Mouse (Mus musculus) forebrain, embryonic 12.5 days (tissue): ENCODE data around the gene Gm6592. TPM values are rescaled to one million over a fixed set of nuclear protein-coding genes. Genes with fewer than 3 reads are reported as not detected.
"Not testable (repeated sequence)": the region's sequence is repeated elsewhere in the genome, so short reads cannot be mapped to it uniquely, and the experiment has no call there.

Source experiments
- ATAC-seq: fragments of 200-750 bp; cut with Nextera tagmentation; 2 replicates; pipeline ENCODE4 v1.8.0; 2017; ENCODE audit warnings: moderate TSS enrichment; ENCODE audit not compliant: low FRiP score
- H3K27ac ChIP-seq: fragments of 300-500 bp; sonication (generic); 2 replicates; pipeline ENCODE4 v1.5.1; 2016; ENCODE audit warnings: mild to moderate bottlenecking
- H3K27me3 ChIP-seq: fragments of 300-500 bp; sonication (generic); 2 replicates; pipeline ENCODE4 v1.6.1; 2016; ENCODE audit warnings: mild to moderate bottlenecking
- H3K36me3 ChIP-seq: fragments of 300-500 bp; sonication (generic); replicated peaks from 2 replicates; pipeline ENCODE4 v1.6.1; 2016; ENCODE audit warnings: mild to moderate bottlenecking
- H3K4me1 ChIP-seq: fragments of 300-500 bp; sonication (generic); 2 replicates; pipeline ENCODE4 v1.6.1; 2016
- H3K4me2 ChIP-seq: fragments of 300-500 bp; sonication (generic); 2 replicates; pipeline ENCODE4 v1.6.1; 2016; ENCODE audit warnings: mild to moderate bottlenecking, moderate library complexity
- H3K4me3 ChIP-seq: fragments of 300-500 bp; sonication (generic); replicated peaks from 2 replicates; pipeline ENCODE4 v1.5.1; 2016; ENCODE audit warnings: mild to moderate bottlenecking
- H3K9ac ChIP-seq: fragments of 300-500 bp; sonication (generic); 2 replicates; pipeline ENCODE4 v1.6.1; 2016; ENCODE audit warnings: mild to moderate bottlenecking
- H3K9me3 ChIP-seq: fragments of 300-500 bp; sonication (generic); 2 replicates; pipeline ENCODE4 v1.6.1; 2016
- WGBS: fragments of 180-500 bp; shearing (Covaris S2); methylation state at CpG from one replicate; pipeline ENCODE4 v1.1.7; 2016; 5-methylcytosine and 5-hydroxymethylcytosine counted together
- polyA plus RNA-seq: library from polyadenylated mRNA; unstranded; fragments of >200 nt; fragmentation: Nextera tagmentation; extraction: Ambion mirVana; gene quantifications from 2 replicates; pipeline ENCODE4 v1.2.1, GENCODE M21; 2016

Gm6592 gene
- polyA plus RNA-seq = not detected in 2 replicates

DNA sequence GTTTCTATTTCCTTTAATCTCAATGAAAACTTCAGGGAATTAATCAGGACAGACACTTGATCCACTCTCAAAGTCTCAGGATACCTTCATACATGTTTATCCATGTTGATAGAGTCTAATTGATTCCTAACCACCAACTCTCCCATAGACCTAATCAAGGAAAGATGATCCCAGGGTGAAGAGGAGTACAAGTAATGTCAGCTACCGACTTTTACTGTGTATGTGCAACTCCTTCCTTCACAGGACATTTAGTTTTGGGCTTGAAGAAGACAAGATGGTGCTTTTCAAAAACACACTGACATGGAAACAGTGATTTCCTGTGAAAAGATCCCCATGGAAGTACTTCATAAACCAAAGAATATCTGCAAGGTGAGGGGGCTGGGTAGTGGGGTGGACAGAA lies at the start of gene Gm6592:
TSS of gene Gm6592 (plus strand) at position 301 of the 400 bp plus-strand sequence.
- WGBS = 64% methylated on average over 1 of the region's 1 CpGs
- Histone ChIP-seq H3K4me3 (no peak within 1 kb of the TSS), H3K4me2 (no peak within 1 kb of the TSS), H3K9ac (no peak within 1 kb of the TSS), H3K9me3 (no peaks in the 10 kb centered on the region), H3K4me1 (no peaks in the 10 kb centered on the region), H3K36me3 (no peaks in the 10 kb centered on the region), H3K27me3 (no peaks in the 10 kb centered on the region), H3K27ac (no peak within 1 kb of the TSS)
- ATAC-seq = no peak

DNA sequence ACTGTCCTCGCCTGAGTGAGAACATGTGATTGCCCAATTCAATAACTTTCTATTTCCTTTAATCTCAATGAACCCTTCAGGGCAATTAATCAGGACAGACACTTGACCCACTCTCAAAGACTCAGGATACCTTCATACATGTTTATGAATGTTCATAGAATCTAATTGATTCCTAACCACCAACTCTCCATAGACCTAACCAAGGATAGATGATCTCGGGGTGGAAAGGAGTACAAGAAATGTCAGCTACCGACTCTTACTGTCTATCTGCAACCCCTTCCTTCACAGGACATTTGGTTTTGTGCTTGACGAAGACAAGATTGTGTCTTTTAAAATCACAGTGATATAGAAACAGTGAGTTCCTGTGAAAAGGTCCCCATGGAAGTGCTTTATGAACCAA lies 40.4 kb upstream of the Gm6592 start, which contains the start of gene Ssxb5:
TSS of gene Ssxb5 (plus strand) at position 301 of the 400 bp plus-strand sequence.
- not testable (repeated sequence) for H3K9me3 ChIP-seq, H3K27me3 ChIP-seq, H3K27ac ChIP-seq, H3K4me3 ChIP-seq, H3K36me3 ChIP-seq, ATAC-seq, H3K4me2 ChIP-seq, H3K9ac ChIP-seq, H3K4me1 ChIP-seq
- WGBS = 79% methylated on average over 4 of the region's 4 CpGs

DNA sequence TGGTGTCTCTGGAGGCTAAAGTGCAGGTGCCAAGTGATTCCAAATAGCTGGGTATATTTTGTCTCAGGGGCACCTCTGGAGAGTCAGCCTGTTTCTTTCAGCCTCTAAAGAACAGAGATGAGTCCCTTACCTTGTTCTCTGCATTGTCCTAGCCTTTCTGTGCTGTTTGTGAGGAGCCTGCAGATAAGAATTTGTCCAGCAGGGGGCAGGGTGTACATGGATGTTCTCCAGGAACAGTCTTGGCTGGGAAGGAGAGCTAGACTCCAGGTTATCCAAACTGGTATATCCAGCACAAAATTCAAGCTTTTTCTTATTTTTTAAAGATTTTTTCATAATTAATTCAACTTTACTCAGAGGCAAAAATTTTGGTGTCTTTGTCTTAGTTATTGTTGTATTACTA lies 11.8 kb upstream of the Gm6592 start:
- no peak overlapping the region for H3K4me3 ChIP-seq
- no peaks in the 10 kb centered on the region for H3K36me3 ChIP-seq
- no peak overlapping the region for H3K4me2 ChIP-seq
- H3K9me3 ChIP-seq = no peaks in the 10 kb centered on the region
- ATAC-seq = no peak
- no peaks in the 10 kb centered on the region for H3K4me1 ChIP-seq
- H3K9ac ChIP-seq = no peak overlapping the region
- no peaks in the 10 kb centered on the region for H3K27me3 ChIP-seq
- no peak overlapping the region for H3K27ac ChIP-seq

DNA sequence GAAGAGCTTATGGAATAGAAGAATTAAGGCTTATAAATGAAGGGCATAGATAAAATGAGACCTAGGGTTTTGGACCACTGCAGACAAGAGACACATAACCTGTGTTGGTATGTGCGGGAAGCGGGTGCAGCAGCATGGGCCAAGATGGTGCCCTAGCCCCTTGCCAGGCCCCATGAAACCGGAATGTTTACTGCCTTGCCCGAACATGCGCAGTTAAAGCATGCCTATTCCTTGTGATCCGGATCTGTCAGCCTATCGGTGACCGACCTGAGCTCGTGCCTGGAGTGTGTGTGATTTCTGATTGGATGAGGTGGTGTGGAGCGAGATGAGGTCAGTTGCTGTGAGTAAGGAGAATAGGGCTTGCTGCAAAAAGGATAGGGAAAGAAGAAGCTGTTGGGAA lies 8.7 kb downstream of the Gm6592 start:
- H3K27me3 ChIP-seq = no peaks in the 10 kb centered on the region
- 94% methylated on average over 10 of the region's 10 CpGs for WGBS
- H3K27ac ChIP-seq = no peak overlapping the region

GRCm38 (mm10) chrX:8864331-8864730 lies 20.5 kb downstream of the Gm6592 start:
- H3K9ac ChIP-seq, H3K36me3 ChIP-seq, H3K4me2 ChIP-seq, H3K27me3 ChIP-seq, H3K4me3 ChIP-seq, H3K4me1 ChIP-seq, H3K27ac ChIP-seq, H3K9me3 ChIP-seq: not testable (repeated sequence)
- WGBS = 8% methylated on average over 3 of the region's 3 CpGs
- peak; percentile 74 for ATAC-seq

More for the DNA sequence above, 8.7 kb downstream of the Gm6592 start:
- ATAC-seq = no peak
- no peak overlapping the region for H3K4me3 ChIP-seq
- no peaks in the 10 kb centered on the region for H3K9me3 ChIP-seq
- H3K9ac ChIP-seq = no peak overlapping the region
- no peaks in the 10 kb centered on the region for H3K36me3 ChIP-seq
- H3K4me1 ChIP-seq = no peaks in the 10 kb centered on the region
- no peak overlapping the region for H3K4me2 ChIP-seq

DNA sequence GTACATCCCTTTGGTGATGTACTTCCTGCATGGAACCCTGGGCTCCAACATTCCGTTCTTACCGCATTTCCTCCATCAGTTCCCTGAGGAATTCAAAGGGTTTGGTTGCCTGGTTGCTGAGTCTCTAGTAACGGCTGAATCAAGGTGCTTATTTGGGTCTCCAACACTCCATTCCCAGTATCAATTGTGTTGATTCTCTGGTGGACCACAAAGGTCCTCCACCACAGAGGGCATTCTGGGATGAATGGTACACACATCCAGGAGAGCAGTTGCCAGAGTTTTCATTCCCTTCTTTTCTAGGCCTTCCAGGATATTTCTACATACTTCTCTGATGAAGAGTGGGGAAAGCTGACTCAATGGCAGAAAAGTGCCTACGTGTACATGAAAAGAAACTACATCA lies 30.2 kb downstream of the Gm6592 start, which contains the start of gene Gm5751:
TSS of gene Gm5751 (plus strand) at position 301 of the 400 bp plus-strand sequence.
- not testable (repeated sequence) for H3K4me2 ChIP-seq, H3K27me3 ChIP-seq, H3K4me3 ChIP-seq, H3K36me3 ChIP-seq, H3K4me1 ChIP-seq, ATAC-seq, H3K9me3 ChIP-seq, H3K27ac ChIP-seq, H3K9ac ChIP-seq
- WGBS = 100% methylated on average over 3 of the region's 4 CpGs

DNA sequence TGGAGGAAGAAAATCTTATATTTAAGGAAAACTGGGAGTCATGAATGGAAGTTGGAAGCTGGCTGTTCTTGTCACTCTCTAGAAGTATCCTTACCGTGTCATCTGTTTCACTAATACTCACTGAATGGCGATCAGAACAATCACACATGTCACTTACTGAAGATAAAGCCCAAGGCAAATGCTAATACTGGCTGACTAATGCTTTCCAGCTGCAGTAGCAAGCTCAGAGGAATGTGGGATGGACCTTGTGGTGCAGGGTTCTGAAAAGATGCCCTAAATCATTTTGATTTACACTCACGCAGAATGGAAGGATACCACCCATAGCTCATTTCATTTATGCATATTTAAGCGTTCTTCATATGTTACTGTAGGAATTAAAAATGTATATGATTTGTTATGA lies 40.5 kb downstream of the Gm6592 start:
- no peak overlapping the region for H3K4me2 ChIP-seq
- H3K9me3 ChIP-seq = no peaks in the 10 kb centered on the region
- no peaks in the 10 kb centered on the region for H3K4me1 ChIP-seq
- no peaks in the 10 kb centered on the region for H3K27me3 ChIP-seq
- no peaks in the 10 kb centered on the region for H3K36me3 ChIP-seq
- WGBS = 78% methylated on average over 4 of the region's 4 CpGs
- no peak for ATAC-seq
- no peak overlapping the region for H3K9ac ChIP-seq
- H3K4me3 ChIP-seq = no peak overlapping the region
- no peak overlapping the region for H3K27ac ChIP-seq

DNA sequence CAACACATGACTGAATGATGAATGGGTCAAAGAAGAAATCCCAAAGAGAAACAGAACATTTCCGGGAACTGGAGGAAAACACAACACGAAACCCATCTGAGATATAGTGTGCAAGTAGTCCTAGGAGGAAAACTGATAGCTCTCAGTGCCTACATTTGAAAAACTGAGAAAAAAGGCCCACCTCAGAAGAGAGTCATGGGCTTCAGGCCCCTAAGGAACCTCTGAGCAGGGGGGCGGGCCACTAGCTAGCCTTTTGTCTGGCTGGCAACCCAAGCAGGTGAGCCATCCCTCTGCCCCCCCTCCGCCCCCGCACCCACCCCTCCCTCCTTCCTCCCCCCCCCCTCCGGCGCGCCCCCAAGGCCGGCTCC lies 48.2 kb downstream of the Gm6592 start:
- Histone ChIP-seq H3K4me1 (no peaks in the 10 kb centered on the region), H3K27ac (peak overlapping the region; percentile 87), H3K9ac (peak overlapping the region; percentile 77; the same call in 1 of the 2 replicates), H3K27me3 (no peaks in the 10 kb centered on the region), H3K4me3 (peak overlapping the region; percentile 55), H3K36me3 (no peaks in the 10 kb centered on the region), H3K9me3 (no peaks in the 10 kb centered on the region), H3K4me2 (peak overlapping the region; percentile 65)
- WGBS = 46% methylated on average over 3 of the region's 9 CpGs
- ATAC-seq = peak; percentile 50; the same call in 1 of the 2 replicates

- no peaks in the 10 kb centered on the region for H3K9me3 ChIP-seq
- peak within 1 kb of the TSS; percentile 87 for H3K27ac ChIP-seq
- peak within 1 kb of the TSS; percentile 77 for H3K9ac ChIP-seq
- ATAC-seq = peak; percentile 90
- H3K4me2 ChIP-seq = peak within 1 kb of the TSS; percentile 65
- no peaks in the 10 kb centered on the region for H3K4me1 ChIP-seq
- no peaks in the 10 kb centered on the region for H3K27me3 ChIP-seq
- WGBS = 20% methylated on average over 59 of the region's 95 CpGs
- peak within 1 kb of the TSS; percentile 55 for H3K4me3 ChIP-seq
- H3K36me3 ChIP-seq = no peaks in the 10 kb centered on the region
Measured at GRCm38 (mm10) chrX:8892343-8893155, 48.8 kb downstream of the Gm6592 start, which contains the start of gene B630019K06Rik. B630019K06Rik (plus strand) TSS chrX:8892382.

DNA sequence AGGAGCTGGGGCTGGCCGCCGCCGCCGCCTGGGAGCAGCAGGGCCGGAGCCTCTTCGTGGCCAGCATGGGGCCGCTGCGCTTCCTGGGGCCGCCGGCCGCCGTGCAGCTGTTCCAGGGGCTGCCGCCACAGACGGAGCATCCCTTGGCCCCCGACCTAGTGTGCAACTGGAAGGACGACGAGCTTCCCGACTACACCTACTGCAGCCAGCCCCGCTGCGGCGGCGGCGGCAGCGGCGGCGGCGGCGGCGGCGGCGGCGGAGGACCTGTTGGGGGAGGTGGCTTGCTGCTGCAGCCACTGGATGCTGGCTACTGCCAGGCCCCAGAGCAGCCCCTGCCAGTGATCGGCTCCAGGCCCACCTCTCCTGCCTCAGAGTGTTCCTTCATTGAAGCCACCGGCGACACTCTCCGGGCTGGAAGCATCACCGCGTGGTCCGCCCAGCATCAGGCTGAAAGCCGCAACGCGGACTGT lies 49.4 kb downstream of the Gm6592 start:
- 26% methylated on average over 5 of the region's 42 CpGs for WGBS
- ATAC-seq = peak; percentile 82
- H3K4me2 ChIP-seq = peak overlapping the region; percentile 65

More for the DNA sequence above, 49.4 kb downstream of the Gm6592 start:
- H3K9me3 ChIP-seq = no peaks in the 10 kb centered on the region
- H3K4me3 ChIP-seq = peak overlapping the region; percentile 55
- H3K27me3 ChIP-seq = no peaks in the 10 kb centered on the region
- no peaks in the 10 kb centered on the region for H3K36me3 ChIP-seq
- no peaks in the 10 kb centered on the region for H3K4me1 ChIP-seq
- H3K9ac ChIP-seq = peak overlapping the region; percentile 77
- H3K27ac ChIP-seq = peak overlapping the region; percentile 87
